Mouse (Mus musculus) urinary bladder, adult 18-20 months (tissue): ENCODE measurements at regions not wholly inside any gene's neighbourhood (a gene's known extent, or its start where the extent isn't known, plus 50 kb on each side); places are given as distances from the start of the nearest gene placed in this dataset.

Source experiments
- DNase-seq, 2 experiments: peaks; one replicate each; pipeline ENCODE4 v3.0.0; 2022; ENCODE audit warnings: low spot score in 2 of 2, mixed read lengths in 2 of 2

GRCm38 (mm10) chr11:45643629-45644325 lies 208.1 kb upstream of the Clint1 start:
- no peak for DNase-seq

GRCm38 (mm10) chr11:45645815-45646214 lies 206.0 kb upstream of the Clint1 start:
- no peak for DNase-seq

- DNase-seq, result no peak
These were observed 204.0 kb upstream of the Clint1 start for GRCm38 (mm10) chr11:45647888-45648287.

GRCm38 (mm10) chr11:45656260-45656659 lies 195.6 kb upstream of the Clint1 start:
- DNase-seq, result no peak

GRCm38 (mm10) chr11:45670156-45670830 lies 181.6 kb upstream of the Clint1 start:
- no peak for DNase-seq

- peak; percentile 22 to 30 for DNase-seq
These were observed 173.1 kb upstream of the Clint1 start for GRCm38 (mm10) chr11:45678666-45679292.

- DNase-seq, result no peak
These were observed 172.6 kb upstream of the Clint1 start for GRCm38 (mm10) chr11:45679293-45679673.

GRCm38 (mm10) chr11:45685571-45685970 lies 166.3 kb upstream of the Clint1 start:
- no peak for DNase-seq

- DNase-seq, result no peak
These were observed 158.6 kb upstream of the Clint1 start for GRCm38 (mm10) chr11:45693206-45693605.

GRCm38 (mm10) chr11:45701506-45701905 lies 150.3 kb upstream of the Clint1 start:
- no peak for DNase-seq

- no peak for DNase-seq
These were observed 148.9 kb upstream of the Clint1 start for GRCm38 (mm10) chr11:45702916-45703315.

- no peak for DNase-seq
These were observed 147.4 kb upstream of the Clint1 start for GRCm38 (mm10) chr11:45704411-45704810.

- no peak for DNase-seq
These were observed 133.2 kb upstream of the Clint1 start for GRCm38 (mm10) chr11:45718630-45719029.

GRCm38 (mm10) chr11:45719821-45720220 lies 132.0 kb upstream of the Clint1 start:
- DNase-seq, result no peak

GRCm38 (mm10) chr11:45736561-45736960 lies 115.3 kb upstream of the Clint1 start:
- DNase-seq, result no peak

- no peak for DNase-seq
These were observed 113.5 kb upstream of the Clint1 start for GRCm38 (mm10) chr11:45738331-45738730.

GRCm38 (mm10) chr11:45745941-45746340 lies 105.9 kb upstream of the Clint1 start:
- DNase-seq, result no peak

- no peak for DNase-seq
These were observed 101.6 kb upstream of the Clint1 start for GRCm38 (mm10) chr11:45750249-45750648.

- peak; percentile 4 to 12 for DNase-seq
These were observed 99.6 kb upstream of the Clint1 start for GRCm38 (mm10) chr11:45752237-45752636.

GRCm38 (mm10) chr11:45752791-45753190 lies 99.1 kb upstream of the Clint1 start:
- DNase-seq, result no peak

GRCm38 (mm10) chr11:45767081-45767480 lies 84.8 kb upstream of the Clint1 start:
- DNase-seq, result no peak

- DNase-seq, result no peak
These were observed 69.4 kb upstream of the Clint1 start for GRCm38 (mm10) chr11:45782435-45782834.

- DNase-seq, result no peak
These were observed 66.0 kb upstream of the Clint1 start for GRCm38 (mm10) chr11:45785806-45786205.
